Mouse (Mus musculus): ENCODE data around the gene Senp3.

GRCm38 (mm10) chr11:69653399-69653798 lies 28.5 kb downstream of the Senp3 start:
- TF ChIP-seq CTCF (IDR thresholded peaks at IDR 0.05) (no peak), EP300 (IDR thresholded peaks at IDR 0.05) (no peak)
